Mouse (Mus musculus) lung, embryonic 14.5 days (tissue): Measurements from ENCODE around the gene Ftcd. TPM values are rescaled to one million over a fixed set of nuclear protein-coding genes. Genes with fewer than 3 reads are reported as not detected.

Source experiments
- ATAC-seq: fragments of 200-750 bp; cut with Nextera tagmentation; 2 replicates; pipeline ENCODE4 v1.8.0; 2017; ENCODE audit warnings: mild to moderate bottlenecking, moderate TSS enrichment, moderate library complexity; ENCODE audit not compliant: insufficient read depth
- DNase-seq: peaks from one replicate; pipeline ENCODE4 v3.0.0-alpha.2; 2015
- H3K27ac ChIP-seq: fragments of 300-500 bp; sonication (generic); 2 replicates; pipeline ENCODE4 v1.5.1; 2014; ENCODE audit warnings: low read depth, mild to moderate bottlenecking, moderate library complexity
- H3K27me3 ChIP-seq: fragments of 300-500 bp; sonication (generic); 2 replicates; pipeline ENCODE4 v1.6.1; 2014; ENCODE audit warnings: low read length, control low read depth; ENCODE audit not compliant: insufficient read depth
- H3K36me3 ChIP-seq: fragments of 300-500 bp; sonication (generic); 2 replicates; pipeline ENCODE4 v1.6.1; 2014; ENCODE audit warnings: control low read depth; ENCODE audit not compliant: insufficient read depth
- H3K4me1 ChIP-seq: fragments of 300-500 bp; sonication (generic); 2 replicates; pipeline ENCODE4 v1.6.1; 2014; ENCODE audit warnings: antibody characterized with exemption, control low read depth; ENCODE audit not compliant: insufficient read depth
- H3K4me2 ChIP-seq: fragments of 300-500 bp; sonication (generic); 2 replicates; pipeline ENCODE4 v1.6.1; 2014; ENCODE audit warnings: mild to moderate bottlenecking
- H3K4me3 ChIP-seq: fragments of 300-500 bp; sonication (generic); 2 replicates; pipeline ENCODE4 v1.5.1; 2014; ENCODE audit warnings: low read depth, low read length
- H3K9ac ChIP-seq: fragments of 300-500 bp; sonication (generic); 2 replicates; pipeline ENCODE4 v1.6.1; 2014
- H3K9me3 ChIP-seq: fragments of 300-500 bp; sonication (generic); 2 replicates; pipeline ENCODE4 v1.6.1; 2016; ENCODE audit warnings: low read depth, low read length, control low read depth
- CTCF ChIP-seq: IDR thresholded peaks from 2 replicates; pipeline ENCODE4 v1.5.1; 2016; ENCODE audit warnings: antibody characterized with exemption, low read depth
- WGBS: fragments of 180-500 bp; shearing (Covaris S2); extraction: QIAGEN DNeasy Blood & Tissue Kit; methylation state at CpG from one replicate; pipeline ENCODE4 v1.1.7; 2014; 5-methylcytosine and 5-hydroxymethylcytosine counted together
- polyA plus RNA-seq: library from polyadenylated mRNA; unstranded; fragments of >200 nt; fragmentation: Nextera tagmentation; extraction: Ambion mirVana; gene quantifications from 2 replicates; pipeline ENCODE4 v1.2.1, GENCODE M21; 2014

Gene Ftcd
- polyA plus RNA-seq, 1 experiment from 2014 or later = not detected

DNA sequence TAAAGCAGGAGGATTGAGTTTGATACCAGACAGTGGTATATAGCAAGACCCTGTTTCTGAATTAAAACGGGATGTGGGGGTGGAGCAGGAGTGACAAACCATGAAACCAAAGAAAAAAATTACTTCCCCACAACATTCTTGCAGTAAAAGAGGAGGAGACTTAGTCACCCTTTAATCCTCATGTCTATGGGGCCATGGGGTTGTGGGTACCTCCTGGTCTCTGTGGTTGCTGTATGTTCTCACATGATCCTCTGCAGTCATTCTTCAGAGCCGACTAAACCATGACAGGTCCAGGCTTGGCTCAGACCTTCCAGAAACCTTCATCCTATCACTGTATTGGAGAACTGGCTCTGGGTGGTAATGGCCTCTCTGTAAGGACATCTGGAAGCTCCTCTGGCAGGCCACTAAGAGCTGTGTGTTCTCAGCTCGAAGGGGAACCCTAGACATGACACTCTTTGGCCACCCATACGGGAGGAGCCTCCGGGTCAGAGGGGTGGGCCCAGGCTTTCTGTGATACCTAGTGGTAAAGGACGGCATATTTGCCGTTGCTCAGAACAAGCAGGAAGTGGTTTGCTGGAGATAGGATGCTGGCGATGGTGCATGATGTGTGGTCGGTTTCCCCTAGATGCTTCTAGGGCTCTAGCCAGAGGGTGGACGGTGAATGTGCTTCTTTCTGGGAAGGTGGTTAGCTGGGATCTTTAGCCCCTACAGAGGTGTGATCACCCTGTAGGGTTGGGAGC, 32.6 kb upstream of the Ftcd start:
- DNase-seq = no peak
- Histone ChIP-seq H3K27me3 (no peaks in the 10 kb centered on the region), H3K9me3 (no peaks in the 10 kb centered on the region), H3K4me3 (no peak overlapping the region), H3K27ac (no peak overlapping the region), H3K36me3 (peaks cover 95% of the 10 kb centered on the region), H3K9ac (no peak overlapping the region), H3K4me2 (no peak overlapping the region), H3K4me1 (no peaks in the 10 kb centered on the region)
- no peak for ATAC-seq
- no peak for TF ChIP-seq CTCF
- 86% methylated on average over 10 of the region's 10 CpGs for WGBS

GRCm38 (mm10) chr10:76546566-76546965, 28.9 kb upstream of the Ftcd start:
- ATAC-seq = no peak
- Histone ChIP-seq H3K4me3 (no peak overlapping the region), H3K27me3 (no peaks in the 10 kb centered on the region), H3K4me1 (no peaks in the 10 kb centered on the region), H3K4me2 (no peak overlapping the region), H3K36me3 (peaks cover 98% of the 10 kb centered on the region), H3K9me3 (no peaks in the 10 kb centered on the region), H3K9ac (no peak overlapping the region), H3K27ac (no peak overlapping the region)
- no peak for DNase-seq
- 92% methylated on average over 8 of the region's 8 CpGs for WGBS
- no peak for TF ChIP-seq CTCF

DNA sequence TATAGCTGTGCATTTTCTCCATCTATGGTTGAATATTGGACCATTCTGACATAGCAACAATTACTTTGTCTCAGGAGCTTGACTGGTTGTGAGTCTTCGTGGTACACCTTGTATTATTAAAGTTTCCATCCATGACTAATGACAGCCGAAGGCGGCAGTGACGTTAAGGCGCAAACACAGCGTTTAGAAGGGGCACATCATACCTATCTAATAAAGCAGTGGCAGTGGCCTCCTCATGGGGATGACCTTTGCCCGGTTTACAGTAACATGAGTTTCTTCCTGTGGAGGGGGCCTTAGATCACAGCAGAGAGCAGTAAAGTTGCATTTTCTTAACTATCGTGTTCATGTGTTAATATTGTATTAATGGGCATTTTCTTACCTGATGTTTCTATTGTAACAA, 27.2 kb upstream of the Ftcd start:
- H3K36me3 ChIP-seq = peaks cover 95% of the 10 kb centered on the region
- 85% methylated on average over 8 of the region's 8 CpGs for WGBS
- ATAC-seq = no peak

GRCm38 (mm10) chr10:76550458-76550857, 25.0 kb upstream of the Ftcd start:
- Histone ChIP-seq H3K4me3 (no peak overlapping the region), H3K9ac (no peak overlapping the region), H3K36me3 (peaks cover 89% of the 10 kb centered on the region), H3K4me2 (no peak overlapping the region), H3K27me3 (no peaks in the 10 kb centered on the region), H3K4me1 (no peaks in the 10 kb centered on the region), H3K9me3 (no peaks in the 10 kb centered on the region), H3K27ac (no peak overlapping the region)
- ATAC-seq (no peak), DNase-seq (peak; percentile 46)
- peak; percentile 55 for TF ChIP-seq CTCF
- WGBS = 83% methylated on average over 5 of the region's 5 CpGs

More for the DNA sequence above, 27.2 kb upstream of the Ftcd start:
- Histone ChIP-seq H3K4me2 (no peak overlapping the region), H3K9me3 (no peaks in the 10 kb centered on the region), H3K9ac (no peak overlapping the region), H3K27ac (no peak overlapping the region), H3K4me3 (no peak overlapping the region), H3K27me3 (no peaks in the 10 kb centered on the region), H3K4me1 (no peaks in the 10 kb centered on the region)
- DNase-seq = no peak
- no peak for TF ChIP-seq CTCF

- Histone ChIP-seq H3K4me1 (no peaks in the 10 kb centered on the region), H3K27ac (no peak overlapping the region), H3K9ac (no peak overlapping the region), H3K4me2 (no peak overlapping the region), H3K27me3 (no peaks in the 10 kb centered on the region), H3K9me3 (no peaks in the 10 kb centered on the region), H3K4me3 (no peak overlapping the region), H3K36me3 (peaks cover 79% of the 10 kb centered on the region)
- DNase-seq (no peak), ATAC-seq (no peak)
- TF ChIP-seq CTCF = no peak
- WGBS = 78% methylated on average over 3 of the region's 3 CpGs
These were observed 23.9 kb upstream of the Ftcd start for GRCm38 (mm10) chr10:76551556-76551955.

DNA sequence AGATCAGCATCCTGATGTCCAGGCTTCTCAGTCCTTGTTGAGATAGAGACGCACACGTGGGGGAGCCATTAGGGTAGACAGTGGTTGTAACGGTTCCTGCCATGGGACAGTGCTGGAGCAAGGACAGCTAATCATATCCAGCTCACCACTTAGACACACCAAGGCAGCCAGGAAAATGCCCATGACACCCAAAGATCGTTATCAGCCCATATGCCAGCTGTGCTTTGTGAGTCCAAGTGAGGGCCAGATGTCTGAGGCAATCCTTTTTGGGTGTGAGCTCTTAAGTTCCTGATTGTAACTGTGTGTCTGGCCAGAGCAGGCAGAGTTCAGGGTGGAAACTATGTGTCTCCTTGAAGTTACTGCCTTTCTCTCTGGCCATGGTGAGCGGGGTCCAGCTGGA, 21.4 kb upstream of the Ftcd start:
- no peak for TF ChIP-seq CTCF
- Histone ChIP-seq H3K27ac (no peak overlapping the region), H3K36me3 (peaks cover 55% of the 10 kb centered on the region), H3K4me3 (no peak overlapping the region), H3K9ac (no peak overlapping the region), H3K4me1 (no peaks in the 10 kb centered on the region), H3K4me2 (no peak overlapping the region), H3K9me3 (no peaks in the 10 kb centered on the region), H3K27me3 (no peaks in the 10 kb centered on the region)
- DNase-seq (no peak), ATAC-seq (no peak)
- 88% methylated on average over 5 of the region's 5 CpGs for WGBS

DNA sequence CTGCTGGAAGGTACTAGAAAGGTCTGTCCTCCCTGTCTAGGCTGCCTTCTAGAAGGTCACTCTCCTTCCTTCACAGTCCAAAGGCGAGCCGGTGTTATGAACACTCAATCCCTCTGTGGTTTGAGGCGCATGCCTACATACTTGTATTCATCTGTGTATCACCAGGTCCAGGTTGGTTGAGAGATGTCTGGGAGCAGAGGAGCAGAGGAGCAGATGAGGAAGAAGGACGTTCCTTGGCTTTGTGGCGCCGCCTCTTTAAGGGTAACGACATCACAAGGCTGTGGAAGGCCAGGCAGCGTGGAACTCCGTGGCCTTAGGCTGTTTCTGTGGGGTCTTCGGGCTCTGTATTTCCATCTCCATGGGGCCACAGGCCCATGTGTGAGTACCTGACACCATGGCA, 13.5 kb upstream of the Ftcd start, which contains the start of gene Spatc1l:
Gene Spatc1l, plus strand, starts transcription at position 301 of the 400 bp plus-strand sequence.
- Histone ChIP-seq H3K9ac (no peak within 1 kb of the TSS), H3K27ac (no peak within 1 kb of the TSS), H3K9me3 (no peaks in the 10 kb centered on the region), H3K27me3 (no peaks in the 10 kb centered on the region), H3K4me1 (no peaks in the 10 kb centered on the region), H3K36me3 (no peaks in the 10 kb centered on the region), H3K4me2 (no peak within 1 kb of the TSS), H3K4me3 (no peak within 1 kb of the TSS)
- ATAC-seq = no peak
- TF ChIP-seq CTCF = no peak
- DNase-seq = no peak
- WGBS = 88% methylated on average over 10 of the region's 10 CpGs
